Mouse (Mus musculus) ES-E14 (cell line): ENCODE measurements at regions not wholly inside any gene's neighbourhood (a gene's known extent, or its start where the extent isn't known, plus 50 kb on each side); places are given as distances from the start of the nearest gene placed in this dataset.

Experiments
- DNase-seq: peaks from one replicate; pipeline ENCODE4 v3.0.0-alpha.2; 2013; ENCODE audit warnings: low read depth, low spot score
- H3K27ac ChIP-seq: 2 replicates; pipeline ENCODE4 v1.5.1; 2012; ENCODE audit warnings: low read depth, mild to moderate bottlenecking, low read length, moderate library complexity, mixed read lengths; ENCODE audit not compliant: poor library complexity, insufficient read depth, severe bottlenecking
- H3K36me3 ChIP-seq: 2 replicates; pipeline ENCODE4 v1.6.1; 2012; ENCODE audit warnings: mild to moderate bottlenecking, low read length, moderate library complexity, mixed read lengths; ENCODE audit not compliant: control insufficient read depth, poor library complexity, insufficient read depth, severe bottlenecking
- H3K4me1 ChIP-seq, 2 experiments: fragments of 150-350 bp in 1 of 2; sonication (generic) in 1 of 2; 2 replicates each; pipeline ENCODE4 v1.6.1; 2012; ENCODE audit warnings: low read length in 2 of 2, mild to moderate bottlenecking in 1 of 2, mixed read lengths in 1 of 2; ENCODE audit not compliant: control insufficient read depth in 2 of 2, insufficient read depth in 2 of 2, poor library complexity in 1 of 2
- H3K4me3 ChIP-seq, 2 experiments: fragments of 150-350 bp in 1 of 2; sonication (generic) in 1 of 2; 2 replicates each; pipeline ENCODE4 v1.5.1; 2012; ENCODE audit warnings: low read length in 2 of 2, low read depth in 1 of 2, mild to moderate bottlenecking in 1 of 2, mixed read lengths in 1 of 2; ENCODE audit not compliant: insufficient read depth in 1 of 2, poor library complexity in 1 of 2, severe bottlenecking in 1 of 2
- H3K9ac ChIP-seq: 2 replicates; pipeline ENCODE4 v1.6.1; 2012; ENCODE audit warnings: low read depth, mild to moderate bottlenecking, low read length, mixed read lengths; ENCODE audit not compliant: poor library complexity, insufficient read depth, severe bottlenecking
- H3K9me3 ChIP-seq: fragments of 150-350 bp; sonication (generic); 2 replicates; pipeline ENCODE4 v1.6.1; 2012; ENCODE audit warnings: low read depth, mild to moderate bottlenecking, low read length; ENCODE audit not compliant: control insufficient read depth, insufficient read depth
- CHD2 ChIP-seq: IDR thresholded peaks from 2 replicates; pipeline ENCODE4 v1.6.1; 2014; ENCODE audit warnings: mild to moderate bottlenecking, low read depth, low read length, inconsistent platforms
- HCFC1 ChIP-seq: IDR thresholded peaks from 2 replicates; pipeline ENCODE4 v1.6.1; 2012; ENCODE audit warnings: low read length, inconsistent platforms, borderline replicate concordance; ENCODE audit not compliant: insufficient read depth
- MAFK ChIP-seq: IDR thresholded peaks from 2 replicates; pipeline ENCODE4 v1.6.1; 2014; ENCODE audit warnings: mild to moderate bottlenecking, low read depth, low read length, inconsistent platforms; ENCODE audit not compliant: insufficient read depth
- ZC3H11A ChIP-seq: IDR thresholded peaks from 2 replicates; pipeline ENCODE4 v1.6.1; 2012; ENCODE audit warnings: low read depth, mild to moderate bottlenecking, inconsistent platforms, low read length, borderline replicate concordance
- ZNF384 ChIP-seq: IDR thresholded peaks from 2 replicates; pipeline ENCODE4 v1.6.1; 2012; ENCODE audit warnings: low read depth, low read length, inconsistent platforms
- in situ Hi-C, 2 experiments: fragments of 600-800 bp; cut with MboI; formaldehyde crosslinking; loops; one replicate each; pipeline ENCODE4 v1.15.1; 2025; ENCODE audit warnings: low sequenced_read_pairs in 2 of 2, inconsistent platforms in 1 of 2; ENCODE audit not compliant: unreplicated experiment in 2 of 2

DNA sequence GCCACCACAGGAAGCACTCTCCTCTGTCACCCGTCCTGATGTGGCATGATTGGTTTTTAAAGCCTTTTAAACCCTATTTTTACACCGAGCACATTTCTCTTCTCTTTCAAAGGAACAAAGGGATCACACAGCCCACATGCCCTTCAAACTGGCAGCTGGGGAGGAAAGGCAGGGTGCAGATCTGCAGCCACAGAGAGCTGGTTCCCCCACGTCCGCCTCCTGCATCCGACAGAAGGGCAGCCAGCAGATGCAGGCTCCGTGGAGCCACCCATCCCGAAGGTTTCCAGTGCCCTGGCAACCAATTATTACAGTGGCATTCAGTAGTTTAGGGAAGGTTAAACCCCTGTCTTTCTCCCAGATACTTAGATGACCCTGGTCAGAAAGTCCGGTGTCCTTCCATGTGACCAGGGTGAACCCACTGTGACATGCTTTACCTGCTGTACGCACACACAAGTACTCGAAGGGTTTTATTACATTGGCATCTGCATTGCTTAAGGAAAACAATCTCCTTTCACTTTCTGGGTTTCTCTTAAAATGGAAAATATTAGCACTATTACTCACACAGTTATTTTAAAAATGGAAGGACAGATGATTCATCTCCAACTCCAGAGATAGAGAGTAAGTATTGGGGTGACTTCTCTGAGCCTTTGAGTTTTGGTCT is 156.7 kb upstream of the Ubl3 start:
- no peak overlapping the region for H3K9ac ChIP-seq
- TF ChIP-seq ZNF384, result no peak
- TF ChIP-seq ZC3H11A, result no peak
- no peak for TF ChIP-seq HCFC1
- no peak for TF ChIP-seq CHD2
- no peak for TF ChIP-seq MAFK
- no peaks in the 10 kb centered on the region for H3K36me3 ChIP-seq
- no peak overlapping the region for H3K27ac ChIP-seq
- H3K4me3 ChIP-seq, result no peak overlapping the region
- in situ Hi-C loops, result no loop called here
- H3K9me3 ChIP-seq, result no peaks in the 10 kb centered on the region
- peaks cover 0 to 8% of the 10 kb centered on the region in 2 experiments; a peak in 2 of 4 replicates for H3K4me1 ChIP-seq
- no peak for DNase-seq

DNA sequence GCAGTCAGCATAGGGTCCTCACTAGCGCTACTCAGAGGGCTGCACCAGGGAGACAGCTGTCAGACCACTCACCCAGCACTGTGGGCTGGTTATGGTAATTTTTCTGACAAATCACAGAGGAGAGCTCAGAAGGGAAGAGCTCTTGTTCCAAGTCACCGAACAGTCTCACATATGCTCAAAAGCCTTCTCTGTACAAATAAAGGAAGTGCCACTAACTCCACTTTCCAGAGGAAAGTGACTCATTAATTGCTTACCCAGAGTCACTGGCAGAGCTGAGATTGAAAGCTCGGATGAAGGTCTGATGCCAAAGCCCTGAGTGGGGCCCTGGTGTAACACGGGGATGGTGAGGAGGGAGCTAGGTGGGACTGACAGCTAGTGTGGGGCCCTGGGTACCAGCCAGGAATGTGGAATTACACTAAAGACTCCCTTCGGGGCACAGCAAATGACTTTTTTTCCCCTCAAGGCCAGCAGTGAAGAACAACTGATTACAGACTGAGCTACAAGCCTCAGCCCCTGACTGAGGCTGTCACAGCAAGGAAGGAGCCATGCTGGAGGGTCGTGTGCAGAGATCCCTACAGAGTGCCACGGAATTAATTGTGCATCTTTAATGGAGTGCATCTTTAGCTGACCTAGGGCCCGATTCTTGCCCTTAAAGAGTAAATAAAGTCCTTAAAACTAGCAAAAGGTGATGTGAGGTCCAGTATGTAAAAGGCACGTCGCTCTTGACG is 155.6 kb upstream of the Ubl3 start:
- Histone ChIP-seq H3K9me3 (no peaks in the 10 kb centered on the region), H3K4me3 (no peak overlapping the region), H3K27ac (no peak overlapping the region), H3K36me3 (no peaks in the 10 kb centered on the region), H3K4me1 (peaks cover 0 to 10% of the 10 kb centered on the region in 2 experiments; a peak in 2 of 4 replicates), H3K9ac (no peak overlapping the region)
- DNase-seq, result no peak
- TF ChIP-seq HCFC1, result no peak
- no peak for TF ChIP-seq CHD2
- no peak for TF ChIP-seq MAFK
- TF ChIP-seq ZC3H11A, result no peak
- no peak for TF ChIP-seq ZNF384
- in situ Hi-C loops, result no loop called here

DNA sequence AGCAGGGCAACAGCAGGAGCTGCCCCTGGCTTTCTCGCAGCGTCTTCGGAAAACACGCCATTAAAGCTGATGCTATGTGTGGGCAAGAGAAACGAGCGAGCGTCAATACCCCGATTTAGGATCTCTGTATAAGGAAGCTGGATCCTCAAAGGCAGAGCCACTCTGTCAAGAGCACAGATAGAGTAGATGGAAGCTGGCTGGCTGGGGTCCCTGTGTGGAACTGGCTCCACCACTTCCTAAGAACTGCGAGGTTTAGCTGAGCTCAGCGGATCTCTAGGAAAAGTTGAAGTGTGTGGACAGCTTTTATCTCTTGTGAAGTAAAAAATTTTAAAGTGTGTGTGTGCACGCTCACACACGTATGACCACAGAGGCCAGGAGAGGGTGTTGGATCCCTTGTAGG is 154.7 kb upstream of the Ubl3 start:
- Histone ChIP-seq H3K4me1 (peaks cover 2 to 10% of the 10 kb centered on the region in 2 experiments; a peak in 3 of 4 replicates), H3K36me3 (no peaks in the 10 kb centered on the region), H3K9me3 (no peaks in the 10 kb centered on the region), H3K4me3 (no peak overlapping the region), H3K27ac (no peak overlapping the region), H3K9ac (no peak overlapping the region)
- no peak for DNase-seq
- no peak for TF ChIP-seq MAFK
- no peak for TF ChIP-seq HCFC1
- TF ChIP-seq ZNF384, result no peak
- TF ChIP-seq ZC3H11A, result no peak
- TF ChIP-seq CHD2, result no peak
- in situ Hi-C loops, result no loop called here

DNA sequence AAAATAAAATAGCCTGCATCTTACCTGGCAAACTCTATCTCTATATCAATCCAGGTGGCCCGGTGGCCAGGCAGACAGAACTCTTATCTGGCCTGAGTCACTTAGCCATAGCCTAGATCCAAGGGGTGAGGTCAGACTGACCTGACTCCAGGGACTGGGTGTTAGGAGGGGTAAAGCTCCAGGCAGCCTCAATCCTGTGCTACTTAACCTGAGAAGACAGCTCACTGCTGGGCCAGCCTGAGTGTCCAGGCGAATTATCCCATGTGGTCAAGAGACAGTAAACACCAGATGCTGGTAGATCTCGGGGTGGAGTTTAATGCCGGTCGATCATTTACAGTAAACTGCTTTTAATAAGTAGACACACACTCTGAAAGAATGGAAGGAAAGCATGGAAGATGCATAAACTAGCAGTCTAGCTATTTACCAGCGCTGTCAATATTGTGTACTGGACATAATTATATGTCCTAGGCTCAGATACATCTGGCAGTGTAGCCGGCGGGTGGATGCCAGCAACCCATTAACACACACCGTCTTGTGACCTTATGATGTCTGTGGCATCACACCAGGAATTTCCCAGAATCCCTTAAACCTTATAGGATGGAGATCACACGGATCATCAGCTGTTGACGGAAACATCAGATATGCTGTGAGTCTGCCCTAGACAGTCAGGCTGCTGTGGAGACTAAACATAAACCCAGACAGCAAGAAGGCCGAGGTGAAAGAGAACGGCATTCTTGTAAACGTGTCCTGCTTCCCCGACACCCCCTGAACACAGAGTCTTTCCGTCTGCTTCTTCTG is 153.9 kb upstream of the Ubl3 start:
- H3K9me3 ChIP-seq, result no peaks in the 10 kb centered on the region
- no peak for TF ChIP-seq ZNF384
- TF ChIP-seq MAFK, result no peak
- TF ChIP-seq HCFC1, result no peak
- TF ChIP-seq ZC3H11A, result no peak
- TF ChIP-seq CHD2, result no peak
- H3K36me3 ChIP-seq, result no peaks in the 10 kb centered on the region
- in situ Hi-C loops, result no loop called here
- H3K9ac ChIP-seq, result no peak overlapping the region
- peaks cover 2 to 8% of the 10 kb centered on the region in 2 experiments; a peak in 3 of 4 replicates for H3K4me1 ChIP-seq
- no peak overlapping the region for H3K27ac ChIP-seq
- no peak overlapping the region for H3K4me3 ChIP-seq
- DNase-seq, result no peak
